Mouse (Mus musculus): Measurements from ENCODE around the gene Exoc3l4. TPM values are rescaled to one million over a fixed set of nuclear protein-coding genes. Genes with fewer than 3 reads are reported as not detected.

Gene Exoc3l4
- polyA plus RNA-seq, 1 experiment from 2014 or later, result 21.3 TPM

DNA sequence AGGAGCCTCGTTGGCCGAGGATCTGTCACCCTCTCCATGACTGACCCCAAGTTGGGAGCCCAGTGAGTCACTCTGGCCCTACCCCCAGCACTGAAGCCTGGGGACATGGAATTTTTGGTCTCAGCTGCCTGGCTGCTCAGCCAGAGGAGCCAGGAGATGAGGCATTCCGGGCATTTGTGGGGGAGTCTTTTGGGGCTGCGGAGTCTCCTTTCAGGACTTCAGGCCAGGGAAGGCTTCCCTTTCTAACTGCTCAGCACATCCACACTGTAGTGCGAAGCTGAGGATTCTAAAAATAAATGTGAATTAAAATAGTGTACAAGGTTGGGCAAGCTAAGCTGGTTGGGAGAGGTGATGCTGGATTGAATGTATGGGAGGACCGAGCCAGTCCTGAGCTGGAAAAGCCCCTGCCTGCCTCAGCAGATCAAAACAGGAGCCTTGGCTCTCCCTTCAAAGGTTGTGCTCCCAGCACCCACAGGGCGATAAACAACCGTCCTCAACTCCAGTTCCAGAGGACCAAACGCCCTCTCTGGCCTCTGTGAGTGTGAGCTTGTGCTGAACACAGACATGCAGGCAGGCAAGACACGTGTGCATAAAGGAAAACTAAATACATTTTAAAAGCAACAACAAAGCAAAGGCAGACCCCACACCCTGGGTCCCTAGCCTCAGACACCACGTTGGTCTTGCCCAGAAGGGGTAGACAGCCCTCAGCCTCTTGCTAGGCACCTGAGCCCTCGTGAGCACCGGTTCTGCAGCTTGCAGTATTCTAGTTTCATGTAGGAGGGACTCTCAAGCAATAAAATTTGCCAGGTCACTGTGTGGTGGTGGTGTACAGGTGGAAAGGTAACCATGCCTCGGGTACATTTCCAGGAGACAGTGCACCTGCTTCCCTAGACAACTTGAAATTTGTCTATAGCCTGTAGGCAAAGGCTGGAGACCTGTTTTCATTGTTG, 14.3 kb downstream of the Exoc3l4 start:
- Histone ChIP-seq H3K9me3 (ENCODE audit: low read length) (no peaks in the 10 kb centered on the region), H3K4me2 (replicated peaks; ENCODE audit: low read depth, low read length) (no peak overlapping the region), H3K27me3 (replicated peaks; ENCODE audit: insufficient read depth, low read length) (peaks cover 11% of the 10 kb centered on the region; the same call in 1 of the 2 replicates), H3K4me1 (ENCODE audit: insufficient read depth, low read depth, low read length) (peaks cover 15% of the 10 kb centered on the region), H3K4me3 (ENCODE audit: low read depth, low read length) (no peak overlapping the region), H3K36me3 (ENCODE audit: insufficient read depth, low read length) (no peaks in the 10 kb centered on the region), H3K27ac (ENCODE audit: low read length) (no peak overlapping the region), H3K9ac (replicated peaks; ENCODE audit: low read depth) (no peak overlapping the region)
- ATAC-seq (no peak; the same call in 1 of the 2 replicates), DNase-seq (ENCODE audit: low spot score) (no peak)
- TF ChIP-seq CTCF (IDR thresholded peaks at IDR 0.05), result no peak
- TF ChIP-seq EP300 (IDR thresholded peaks at IDR 0.05), result no peak
- WGBS, result 48% methylated on average over 14 of the region's 14 CpGs

GRCm38 (mm10) chr12:111432097-111432496, 15.3 kb downstream of the Exoc3l4 start:
- Histone ChIP-seq H3K4me1 (ENCODE audit: insufficient read depth, low read depth, low read length) (peaks cover 15% of the 10 kb centered on the region), H3K9ac (replicated peaks; ENCODE audit: low read depth) (no peak overlapping the region), H3K27me3 (replicated peaks; ENCODE audit: insufficient read depth, low read length) (peaks cover 11% of the 10 kb centered on the region; the same call in 1 of the 2 replicates), H3K27ac (ENCODE audit: low read length) (no peak overlapping the region), H3K4me2 (replicated peaks; ENCODE audit: low read depth, low read length) (no peak overlapping the region), H3K4me3 (ENCODE audit: low read depth, low read length) (no peak overlapping the region), H3K9me3 (ENCODE audit: low read length) (no peaks in the 10 kb centered on the region), H3K36me3 (ENCODE audit: insufficient read depth, low read length) (no peaks in the 10 kb centered on the region)
- 26% methylated on average over 4 of the region's 4 CpGs for WGBS
- ATAC-seq (no peak), DNase-seq (ENCODE audit: low spot score) (peak; percentile 67)
- no peak for TF ChIP-seq CTCF (IDR thresholded peaks at IDR 0.05)
- TF ChIP-seq EP300 (IDR thresholded peaks at IDR 0.05), result no peak

DNA sequence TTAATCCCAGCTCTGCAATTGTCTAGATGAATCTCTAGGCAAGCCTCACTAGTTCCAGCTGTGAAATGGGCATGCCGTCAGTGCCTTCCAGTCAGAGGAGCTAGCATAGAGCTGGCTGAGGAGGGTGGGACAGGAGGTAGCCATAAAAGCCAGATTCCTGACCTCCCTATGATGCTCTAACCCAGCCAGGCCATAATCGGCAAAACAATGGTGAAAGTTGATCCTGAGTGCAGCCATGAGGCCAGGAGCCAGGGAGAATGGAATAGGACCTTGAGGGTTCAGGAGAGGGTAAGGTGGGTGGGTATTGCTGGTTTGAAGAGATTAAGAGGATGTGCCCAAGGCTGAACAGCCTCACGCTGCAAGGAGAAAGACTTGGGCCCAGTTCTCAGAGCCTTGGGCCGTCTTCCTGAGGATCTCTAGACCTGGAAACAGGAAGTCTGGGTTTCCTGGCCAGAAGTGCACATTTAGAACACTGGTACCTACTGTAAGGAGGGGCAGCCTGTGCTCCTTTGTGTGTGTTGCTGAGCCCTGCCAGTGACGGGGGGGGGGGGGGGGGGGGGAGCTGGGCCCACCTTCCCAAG, 16.0 kb downstream of the Exoc3l4 start:
- Histone ChIP-seq H3K4me3 (ENCODE audit: low read depth, low read length) (no peak overlapping the region), H3K27me3 (replicated peaks; ENCODE audit: insufficient read depth, low read length) (peaks cover 11% of the 10 kb centered on the region; the same call in 1 of the 2 replicates), H3K36me3 (ENCODE audit: insufficient read depth, low read length) (no peaks in the 10 kb centered on the region), H3K9me3 (ENCODE audit: low read length) (no peaks in the 10 kb centered on the region), H3K9ac (replicated peaks; ENCODE audit: low read depth) (no peak overlapping the region), H3K4me2 (replicated peaks; ENCODE audit: low read depth, low read length) (no peak overlapping the region), H3K4me1 (ENCODE audit: insufficient read depth, low read depth, low read length) (peaks cover 15% of the 10 kb centered on the region), H3K27ac (ENCODE audit: low read length) (peak overlapping the region; percentile 26; the same call in 1 of the 2 replicates)
- WGBS, result 65% methylated on average over 4 of the region's 5 CpGs
- TF ChIP-seq CTCF (IDR thresholded peaks at IDR 0.05) (no peak), EP300 (IDR thresholded peaks at IDR 0.05) (no peak)
- ATAC-seq, result no peak
- no peak for DNase-seq (ENCODE audit: low spot score)

- no peak overlapping the region for H3K4me3 ChIP-seq (ENCODE audit: low read depth, low read length)
- H3K9me3 ChIP-seq (ENCODE audit: low read length), result no peaks in the 10 kb centered on the region
- ATAC-seq (no peak), DNase-seq (ENCODE audit: low spot score) (no peak)
- TF ChIP-seq CTCF (IDR thresholded peaks at IDR 0.05) (no peak), EP300 (IDR thresholded peaks at IDR 0.05) (no peak)
- H3K4me2 ChIP-seq (replicated peaks; ENCODE audit: low read depth, low read length), result 0 out of 2 replicates have a peak overlapping the region, but pooled peaks have one; percentile 3
- H3K27ac ChIP-seq (ENCODE audit: low read length), result peak overlapping the region; percentile 27; the same call in 1 of the 2 replicates
- H3K9ac ChIP-seq (replicated peaks; ENCODE audit: low read depth), result no peak overlapping the region
- peaks cover 11% of the 10 kb centered on the region for H3K4me1 ChIP-seq (ENCODE audit: insufficient read depth, low read depth, low read length)
- H3K36me3 ChIP-seq (ENCODE audit: insufficient read depth, low read length), result no peaks in the 10 kb centered on the region
- H3K27me3 ChIP-seq (replicated peaks; ENCODE audit: insufficient read depth, low read length), result peaks cover 8% of the 10 kb centered on the region; the same call in 1 of the 2 replicates
- WGBS, result 35% methylated on average over 6 of the region's 7 CpGs
Measured at GRCm38 (mm10) chr12:111434164-111434744, 17.4 kb downstream of the Exoc3l4 start.

DNA sequence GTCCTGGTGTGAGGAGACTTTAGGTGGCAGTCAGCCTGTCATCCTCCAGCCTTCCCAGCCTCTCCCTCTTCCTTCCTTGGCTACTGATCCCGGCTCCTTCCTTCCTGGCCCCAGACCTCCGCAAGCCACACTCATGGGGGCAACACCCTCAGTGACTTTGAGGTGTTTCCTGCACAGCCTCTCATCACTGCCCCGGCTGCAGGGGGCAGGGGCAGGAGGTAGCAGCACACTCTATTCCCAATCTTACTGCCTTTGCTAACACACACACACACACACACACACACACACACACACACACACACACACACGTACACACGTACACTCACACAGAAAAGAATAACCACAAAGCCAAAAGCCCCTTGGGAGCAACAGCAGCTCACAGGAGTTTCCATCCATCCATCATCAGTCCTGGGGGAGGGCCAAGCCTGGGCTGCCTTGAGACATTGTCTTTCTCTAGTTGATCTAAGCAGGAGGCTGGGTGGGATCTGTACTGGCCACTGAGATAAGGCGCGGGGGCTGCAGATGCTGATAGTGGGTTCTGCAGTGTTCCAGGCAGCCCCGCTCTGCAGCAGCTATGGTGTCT, 18.0 kb downstream of the Exoc3l4 start:
- 0 out of 2 replicates have a peak overlapping the region, but pooled peaks have one; percentile 27 for H3K27ac ChIP-seq (ENCODE audit: low read length)
- 32% methylated on average over 8 of the region's 8 CpGs for WGBS
- no peak for TF ChIP-seq CTCF (IDR thresholded peaks at IDR 0.05)
- no peak for TF ChIP-seq EP300 (IDR thresholded peaks at IDR 0.05)

More for the DNA sequence above, 18.0 kb downstream of the Exoc3l4 start:
- peaks cover 5% of the 10 kb centered on the region; the same call in 1 of the 2 replicates for H3K27me3 ChIP-seq (replicated peaks; ENCODE audit: insufficient read depth, low read length)
- ATAC-seq, result peak; percentile 45
- H3K9ac ChIP-seq (replicated peaks; ENCODE audit: low read depth), result no peak overlapping the region
- no peak overlapping the region for H3K4me3 ChIP-seq (ENCODE audit: low read depth, low read length)
- H3K4me2 ChIP-seq (replicated peaks; ENCODE audit: low read depth, low read length), result 0 out of 2 replicates have a peak overlapping the region, but pooled peaks have one; percentile 3
- peak; percentile 55 for DNase-seq (ENCODE audit: low spot score)
- no peaks in the 10 kb centered on the region for H3K9me3 ChIP-seq (ENCODE audit: low read length)
- H3K4me1 ChIP-seq (ENCODE audit: insufficient read depth, low read depth, low read length), result peaks cover 8% of the 10 kb centered on the region
- no peaks in the 10 kb centered on the region for H3K36me3 ChIP-seq (ENCODE audit: insufficient read depth, low read length)
